ENCODE assay signal across 9 mouse cellular contexts in genomic region chr6:71125043-71125893, GRCm38 (mm10). TPM values are rescaled to one million over a fixed set of nuclear protein-coding genes. Genes with fewer than 3 reads are reported as not detected.
DNase-seq lines count a peak whose midpoint lies in the region; ATAC-seq lines count a peak whose summit lies in the region.
"Had no signal": no experiment of that assay in that cellular context is flagged by ENCODE, and none has a peak within 500 bp of the region (broad histone marks: within the 10 kb centered on the region; RNA-seq: fewer than 3 reads in every experiment).

No protein-coding gene starts in this region.

- no peak overlapping the region for H3K9ac ChIP-seq in hindbrain, embryonic 16.5 days (ENCODE audit: low read depth, low read length)

- no peak overlapping the region for H3K4me2 ChIP-seq in hindbrain, embryonic 16.5 days (ENCODE audit: low read length)

- no peak overlapping the region for H3K27ac ChIP-seq in hindbrain, embryonic 16.5 days (ENCODE audit: low read depth, low read length)

- ATAC-seq in activated CD4-positive, CD25-positive, alpha-beta regulatory T cell, adult 4 months: peak; percentile 85
- ATAC-seq in hindbrain, embryonic 16.5 days: peak; percentile 77
- ATAC-seq in megakaryocyte, adult 5-6 weeks (ENCODE audit: poor library complexity, severe bottlenecking): peak; percentile 82

- peak; percentile 91 to 93 for DNase-seq in cerebellum, postnatal 14 days
- DNase-seq in frontal cortex, postnatal 25 days (ENCODE audit: low spot score in 2 of 2): peak; percentile 81
- peak; percentile 87 to 93 for DNase-seq in layer of hippocampus, postnatal 25 days (ENCODE audit: extremely low spot score in 1 of 2, low spot score in 1 of 2)
- DNase-seq in right cerebral cortex, postnatal 14 days: peak; percentile 81
- DNase-seq in urinary bladder, postnatal 25 days (ENCODE audit: low spot score): peak; percentile 71

- H3K4me3 ChIP-seq in hindbrain, embryonic 16.5 days (ENCODE audit: low read length): no peak overlapping the region

- H3K36me3 ChIP-seq in hindbrain, embryonic 16.5 days (ENCODE audit: control insufficient read depth, insufficient read depth, low read length): no peaks in the 10 kb centered on the region

- 7% methylated on average over 3 of the region's 3 CpGs for WGBS in hindbrain, embryonic 16.5 days

- H3K4me1 ChIP-seq in hindbrain, embryonic 16.5 days (ENCODE audit: control insufficient read depth, insufficient read depth, low read depth, low read length): no peaks in the 10 kb centered on the region

- H3K27me3 ChIP-seq in hindbrain, embryonic 16.5 days (replicated peaks; ENCODE audit: control insufficient read depth, insufficient read depth, low read length): no peaks in the 10 kb centered on the region

- H3K9me3 ChIP-seq in hindbrain, embryonic 16.5 days (ENCODE audit: control insufficient read depth, low read length): no peaks in the 10 kb centered on the region

RNA-seq across cellular contexts. Expression of gene Thnsl2, which starts 19.0 kb away (rescaled TPM):
- polyA plus RNA-seq in activated CD4-positive, CD25-positive, alpha-beta regulatory T cell, adult 4 months (2017; shearing (Covaris generic)): 1 to 10 TPM; 1.7 to 2.2 TPM
- 6.3 and 6.5 TPM in 2 replicates for polyA plus RNA-seq in hindbrain, embryonic 16.5 days (2015; fragmentation: Nextera tagmentation; extraction: Ambion mirVana)
- 1 to 10 TPM; 3.7 TPM for total RNA-seq in layer of hippocampus, postnatal 25 days (2021)
- total RNA-seq in megakaryocyte, adult 5-6 weeks (2015): 0.68 TPM in 1 of 2 replicates, not detected in the other
- total RNA-seq in megakaryocyte, adult 5-6 weeks (2017): 0.08 TPM in 1 of 2 replicates, not detected in the other
- total RNA-seq: neutrophil, adult 5-6 weeks had no signal
